Mouse (Mus musculus) stomach, embryonic 16.5 days (tissue): ENCODE measurements at regions not wholly inside any gene's neighbourhood (a gene's known extent, or its start where the extent isn't known, plus 50 kb on each side); places are given as distances from the start of the nearest gene placed in this dataset.
A peak's percentile ranks its signal among the peaks of the same experiment; 100 is the strongest.

Source experiments
- ATAC-seq: fragments of 200-750 bp; cut with Nextera tagmentation; 2 replicates; pipeline ENCODE4 v1.8.0; 2017; ENCODE audit warnings: moderate number of reproducible peaks, moderate TSS enrichment; ENCODE audit not compliant: insufficient read depth, low FRiP score
- H3K27ac ChIP-seq: fragments of 300-500 bp; sonication (generic); 2 replicates; pipeline ENCODE4 v1.5.1; 2014; ENCODE audit warnings: low read length
- H3K27me3 ChIP-seq: fragments of 300-500 bp; sonication (generic); 2 replicates; pipeline ENCODE4 v1.6.1; 2014; ENCODE audit warnings: low read length, control low read depth, mixed read lengths; ENCODE audit not compliant: control insufficient read depth, insufficient read depth
- H3K36me3 ChIP-seq: fragments of 300-500 bp; sonication (generic); 2 replicates; pipeline ENCODE4 v1.6.1; 2014; ENCODE audit warnings: low read length; ENCODE audit not compliant: control insufficient read depth, insufficient read depth
- H3K4me1 ChIP-seq: fragments of 300-500 bp; sonication (generic); 2 replicates; pipeline ENCODE4 v1.6.1; 2014; ENCODE audit warnings: low read length, control low read depth, mixed read lengths; ENCODE audit not compliant: control insufficient read depth, insufficient read depth
- H3K4me2 ChIP-seq: fragments of 300-500 bp; sonication (generic); 2 replicates; pipeline ENCODE4 v1.6.1; 2014; ENCODE audit warnings: low read depth, low read length, mixed read lengths
- H3K4me3 ChIP-seq: fragments of 300-500 bp; sonication (generic); replicated peaks from 2 replicates; pipeline ENCODE4 v1.5.1; 2014; ENCODE audit warnings: mild to moderate bottlenecking, low read length
- H3K9ac ChIP-seq: fragments of 300-500 bp; sonication (generic); 2 replicates; pipeline ENCODE4 v1.6.1; 2014; ENCODE audit warnings: low read length
- H3K9me3 ChIP-seq: fragments of 300-500 bp; sonication (generic); replicated peaks from 2 replicates; pipeline ENCODE4 v1.6.1; 2016; ENCODE audit warnings: low read length, control low read depth; ENCODE audit not compliant: control insufficient read depth
- WGBS: fragments of 180-500 bp; shearing (Covaris S2); extraction: QIAGEN DNeasy Blood & Tissue Kit; methylation state at CpG from one replicate; pipeline ENCODE4 v1.1.7; 2014; 5-methylcytosine and 5-hydroxymethylcytosine counted together

DNA sequence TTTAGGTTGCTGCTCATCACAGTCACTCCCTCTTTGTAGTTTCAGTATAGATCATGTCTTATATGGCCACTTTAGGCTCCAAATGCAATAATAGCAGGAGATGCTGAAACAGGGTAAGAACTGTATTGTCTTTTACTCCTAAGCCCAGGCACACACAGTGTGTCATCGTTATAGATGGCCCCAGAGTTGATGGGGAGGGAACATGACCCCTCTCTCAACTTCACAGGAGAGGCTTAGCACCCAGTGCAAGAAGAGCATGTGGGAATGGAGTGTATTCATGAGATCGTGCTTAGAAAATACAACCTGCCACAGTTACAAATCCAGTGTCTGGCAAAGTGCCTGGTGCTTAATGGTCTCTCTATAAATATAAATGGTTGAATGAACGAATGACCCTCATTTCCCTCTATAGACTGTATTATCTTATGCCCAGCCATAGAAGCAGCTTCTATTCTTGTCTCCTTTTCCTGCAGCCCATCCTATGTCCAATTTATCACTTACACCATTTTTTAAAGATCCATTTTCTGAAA is 363.0 kb downstream of the Sorl1 start:
- no peak overlapping the region for H3K27ac ChIP-seq
- no peaks in the 10 kb centered on the region for H3K36me3 ChIP-seq
- no peak overlapping the region for H3K4me3 ChIP-seq
- H3K4me1 ChIP-seq, result no peaks in the 10 kb centered on the region
- WGBS, result 30% methylated on average over 3 of the region's 3 CpGs
- H3K4me2 ChIP-seq, result no peak overlapping the region
- H3K27me3 ChIP-seq, result no peaks in the 10 kb centered on the region
- H3K9ac ChIP-seq, result no peak overlapping the region
- ATAC-seq, result no peak
- H3K9me3 ChIP-seq, result no peaks in the 10 kb centered on the region

DNA sequence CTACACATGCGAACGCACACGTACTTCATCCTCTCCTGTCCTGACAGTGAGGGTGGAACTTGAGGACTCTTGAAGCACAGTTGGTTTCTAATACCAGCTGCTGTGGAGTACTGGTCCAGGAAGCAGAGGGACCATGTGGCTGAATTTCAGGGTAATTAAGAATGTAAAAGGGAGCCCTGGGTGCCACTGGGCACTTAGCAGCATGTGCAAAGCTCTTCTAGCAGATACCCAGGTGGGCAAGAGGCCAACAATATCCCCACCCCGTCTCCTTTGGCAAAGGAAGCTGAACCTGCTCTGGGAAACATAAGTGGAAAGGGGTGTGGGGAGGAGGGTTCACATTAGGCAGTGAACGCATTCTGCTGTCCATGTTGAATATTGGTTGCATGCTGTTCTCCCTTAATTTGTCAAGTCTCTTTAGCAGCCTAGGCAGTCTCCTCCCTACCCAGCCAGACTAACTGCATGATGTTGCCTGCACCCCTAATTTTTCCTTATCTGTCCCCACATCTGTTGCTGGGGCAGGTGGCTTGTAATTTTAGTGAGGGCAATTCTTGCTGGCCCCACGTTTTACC is 369.6 kb downstream of the Sorl1 start:
- no peak overlapping the region for H3K4me3 ChIP-seq
- H3K9ac ChIP-seq, result no peak overlapping the region
- H3K36me3 ChIP-seq, result no peaks in the 10 kb centered on the region
- H3K27me3 ChIP-seq, result no peaks in the 10 kb centered on the region
- no peak overlapping the region for H3K4me2 ChIP-seq
- no peaks in the 10 kb centered on the region for H3K9me3 ChIP-seq
- no peak overlapping the region for H3K27ac ChIP-seq
- ATAC-seq, result no peak
- 73% methylated on average over 6 of the region's 6 CpGs for WGBS
- no peaks in the 10 kb centered on the region for H3K4me1 ChIP-seq

DNA sequence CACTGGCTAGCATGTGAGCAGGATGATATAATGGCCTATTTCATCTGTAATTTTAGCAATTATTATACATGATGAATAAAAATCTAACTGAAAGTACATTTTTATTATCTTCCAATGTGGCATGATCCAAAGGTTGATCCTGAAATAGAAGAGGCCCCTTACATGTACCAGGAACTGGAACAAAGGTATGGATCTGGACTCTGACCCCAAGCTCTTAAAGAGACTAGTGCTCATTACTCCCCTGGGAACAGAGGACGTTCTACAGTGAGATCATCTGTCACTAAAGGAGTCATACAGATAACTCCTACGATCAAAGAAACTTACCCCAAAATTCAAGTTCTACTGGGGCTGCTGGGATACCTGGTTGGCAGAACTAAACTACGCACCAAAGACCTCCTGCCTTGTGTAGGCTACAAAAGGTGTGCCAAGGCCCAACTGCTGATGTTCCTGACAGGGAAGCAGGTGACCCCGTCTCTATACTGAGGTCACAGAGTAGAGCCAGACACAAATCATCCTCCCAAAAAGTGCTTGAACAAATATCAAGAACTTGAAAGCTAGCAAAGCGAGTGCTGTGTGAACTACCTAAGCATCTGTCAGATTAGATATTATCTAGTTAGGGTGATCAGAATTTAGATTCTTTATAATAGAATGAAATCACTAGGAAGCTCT is 378.0 kb downstream of the Sorl1 start:
- ATAC-seq, result no peak

DNA sequence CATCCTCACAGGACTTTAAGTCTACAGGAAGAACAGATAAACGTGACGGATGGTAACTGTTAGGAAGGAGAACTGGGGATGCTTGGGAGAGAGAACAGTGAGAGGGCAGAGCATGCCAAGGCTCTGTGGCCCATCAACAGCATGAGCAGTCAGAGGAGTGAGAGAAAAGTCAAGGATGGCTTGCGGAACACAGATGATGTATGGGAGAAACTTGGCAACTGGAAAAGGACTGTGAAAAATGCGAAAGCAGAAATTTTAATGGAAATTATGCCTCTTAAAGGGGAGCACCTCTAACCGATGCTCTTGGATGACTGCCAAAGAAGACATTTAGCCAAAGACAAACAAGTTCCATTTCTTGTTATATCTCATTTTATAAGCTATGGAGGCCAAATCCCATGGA is 382.6 kb downstream of the Sorl1 start:
- 37% methylated on average over 5 of the region's 5 CpGs for WGBS
- H3K4me1 ChIP-seq, result peaks cover 5% of the 10 kb centered on the region; the same call in 1 of the 2 replicates
- ATAC-seq, result peak; percentile 68; the same call in 1 of the 2 replicates
- no peaks in the 10 kb centered on the region for H3K9me3 ChIP-seq
- H3K4me2 ChIP-seq, result no peak overlapping the region
- no peak overlapping the region for H3K4me3 ChIP-seq
- no peaks in the 10 kb centered on the region for H3K27me3 ChIP-seq
- H3K9ac ChIP-seq, result no peak overlapping the region
- 0 out of 2 replicates have a peak overlapping the region, but pooled peaks have one; percentile 8 for H3K27ac ChIP-seq
- H3K36me3 ChIP-seq, result no peaks in the 10 kb centered on the region

More for the DNA sequence above, 378.0 kb downstream of the Sorl1 start:
- Histone ChIP-seq H3K27ac (no peak overlapping the region), H3K36me3 (no peaks in the 10 kb centered on the region), H3K4me1 (0 out of 2 replicates have a peak, but pooled peaks cover 2% of the 10 kb centered on the region), H3K4me2 (no peak overlapping the region), H3K9ac (no peak overlapping the region), H3K9me3 (no peaks in the 10 kb centered on the region), H3K27me3 (no peaks in the 10 kb centered on the region), H3K4me3 (no peak overlapping the region)
- 79% methylated on average over 5 of the region's 5 CpGs for WGBS

DNA sequence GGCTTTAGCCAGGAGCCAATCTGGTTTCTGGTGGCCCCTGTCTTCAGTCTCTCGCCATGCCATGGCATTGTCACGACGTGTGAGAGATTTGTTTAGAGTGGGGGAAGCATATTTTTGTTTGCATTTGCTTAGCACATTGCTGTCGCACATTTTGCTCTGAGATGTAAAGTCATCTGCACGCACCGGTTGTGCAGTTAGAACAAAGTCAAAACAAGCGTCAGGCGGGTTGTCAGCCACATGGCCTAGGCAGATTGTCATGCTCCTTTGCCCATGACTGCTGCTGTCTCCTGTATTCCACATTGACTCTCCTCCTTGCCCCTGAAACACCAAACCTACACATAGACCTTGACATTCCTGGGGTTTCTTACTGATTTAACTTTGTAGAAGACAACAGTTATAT is 383.6 kb downstream of the Sorl1 start:
- H3K36me3 ChIP-seq, result no peaks in the 10 kb centered on the region
- WGBS, result 89% methylated on average over 8 of the region's 8 CpGs

DNA sequence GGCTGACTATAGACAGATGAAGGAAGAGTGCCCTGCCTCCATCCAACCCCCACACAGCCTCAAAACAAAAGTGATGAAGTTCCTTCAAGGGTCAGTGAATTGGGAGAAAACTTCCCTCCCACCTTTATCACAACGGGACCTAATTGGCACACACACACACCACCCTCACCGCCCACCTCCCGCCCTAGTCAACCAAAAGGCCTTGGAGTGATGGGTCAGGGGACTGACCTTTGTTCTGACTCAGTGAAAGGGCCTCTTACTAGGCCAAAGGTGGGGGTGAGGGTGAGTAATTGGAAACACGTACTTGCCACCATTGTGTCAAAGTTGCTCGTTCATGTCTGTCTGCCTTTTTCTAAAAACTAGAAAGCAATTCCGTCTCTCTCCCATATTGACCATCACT is 386.4 kb downstream of the Sorl1 start:
- Histone ChIP-seq H3K4me2 (no peak overlapping the region), H3K36me3 (no peaks in the 10 kb centered on the region), H3K27me3 (no peaks in the 10 kb centered on the region), H3K4me1 (peaks cover 7% of the 10 kb centered on the region; the same call in 1 of the 2 replicates), H3K9me3 (no peaks in the 10 kb centered on the region), H3K9ac (no peak overlapping the region), H3K4me3 (no peak overlapping the region), H3K27ac (no peak overlapping the region)
- WGBS, result 84% methylated on average over 6 of the region's 6 CpGs
- no peak for ATAC-seq

More for the DNA sequence above, 383.6 kb downstream of the Sorl1 start:
- Histone ChIP-seq H3K27me3 (no peaks in the 10 kb centered on the region), H3K9me3 (no peaks in the 10 kb centered on the region), H3K27ac (no peak overlapping the region), H3K9ac (no peak overlapping the region), H3K4me1 (peaks cover 7% of the 10 kb centered on the region; the same call in 1 of the 2 replicates), H3K4me2 (no peak overlapping the region), H3K4me3 (no peak overlapping the region)
- ATAC-seq, result no peak

DNA sequence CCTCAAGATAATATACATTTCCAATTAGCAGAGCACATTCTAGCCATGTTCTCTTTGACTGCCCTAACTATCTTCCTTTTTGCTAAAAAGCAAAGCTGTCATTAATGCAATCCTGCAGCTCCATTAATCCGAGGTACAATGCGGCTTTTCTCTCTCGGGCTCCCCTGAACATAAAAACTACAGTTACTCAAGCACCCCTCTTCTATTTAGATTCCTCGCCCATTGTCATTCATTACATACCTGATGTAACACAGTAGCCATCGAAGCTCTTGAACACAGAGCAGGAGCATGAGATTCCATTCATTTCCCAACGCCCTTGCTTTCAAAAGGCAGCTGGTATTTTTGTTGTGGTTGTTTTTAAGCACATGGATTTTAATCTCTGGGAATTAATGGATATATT is 387.2 kb downstream of the Sorl1 start:
- Histone ChIP-seq H3K4me3 (no peak overlapping the region), H3K27me3 (no peaks in the 10 kb centered on the region), H3K4me2 (peak overlapping the region; percentile 86), H3K9me3 (no peaks in the 10 kb centered on the region), H3K9ac (peak overlapping the region; percentile 72; the same call in 1 of the 2 replicates), H3K4me1 (peaks cover 7% of the 10 kb centered on the region; the same call in 1 of the 2 replicates), H3K27ac (no peak overlapping the region), H3K36me3 (no peaks in the 10 kb centered on the region)
- 38% methylated on average over 6 of the region's 6 CpGs for WGBS
- no peak for ATAC-seq

DNA sequence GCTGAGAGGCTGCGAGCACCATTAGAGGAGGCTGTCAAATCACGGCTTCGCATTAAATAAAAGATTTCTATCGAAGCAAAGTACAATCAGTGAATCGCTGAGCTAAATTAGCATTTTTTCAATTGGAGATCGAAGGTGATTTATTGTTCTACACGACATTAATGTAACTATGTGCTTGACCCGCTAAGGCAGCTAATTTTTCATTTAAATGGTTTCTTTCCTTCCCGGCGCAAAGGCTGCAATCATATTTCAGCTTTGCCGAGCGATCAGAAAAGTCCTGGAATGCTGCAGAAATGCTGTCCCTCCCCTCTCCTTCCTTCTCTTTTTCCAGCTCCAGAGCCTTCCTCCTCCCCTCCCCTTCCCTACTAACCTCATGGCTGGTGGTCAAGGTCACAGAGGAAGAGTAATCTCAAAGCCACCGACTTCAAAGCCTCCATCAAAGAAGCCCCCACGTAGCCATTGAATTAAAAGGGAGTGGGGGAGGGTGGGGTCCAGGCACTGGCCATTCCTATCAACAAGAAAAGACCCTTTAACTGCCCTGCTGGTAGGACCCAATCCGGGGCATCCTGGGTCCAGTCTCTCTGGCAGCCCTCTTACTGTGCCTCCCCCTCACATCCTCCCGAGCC is 387.8 kb downstream of the Sorl1 start:
- H3K9ac ChIP-seq, result peak overlapping the region; percentile 72
- WGBS, result 2% methylated on average over 16 of the region's 16 CpGs
- H3K27ac ChIP-seq, result peak overlapping the region; percentile 81
- ATAC-seq, result peak; percentile 49; the same call in 1 of the 2 replicates
- no peaks in the 10 kb centered on the region for H3K36me3 ChIP-seq
- H3K4me1 ChIP-seq, result peaks cover 6% of the 10 kb centered on the region; the same call in 1 of the 2 replicates
- peak overlapping the region; percentile 86 for H3K4me2 ChIP-seq
- H3K4me3 ChIP-seq, result peak overlapping the region; percentile 50
- H3K27me3 ChIP-seq, result no peaks in the 10 kb centered on the region
- H3K9me3 ChIP-seq, result no peaks in the 10 kb centered on the region
